Mouse (Mus musculus) bone marrow, adult 2 months (tissue): Measurements from ENCODE around the gene Panx1.

Source experiments
- CTCF ChIP-seq: fragments of 200-500 bp; IDR thresholded peaks from 2 replicates; pipeline ENCODE4 v1.5.1; 2011; ENCODE audit warnings: low read length, control low read depth; ENCODE audit not compliant: control insufficient read depth, insufficient read depth
- POLR2A ChIP-seq: fragments of 200-500 bp; IDR thresholded peaks from 2 replicates; pipeline ENCODE4 v1.6.1; 2011; ENCODE audit warnings: low read depth, mild to moderate bottlenecking, control low read depth, low read length, borderline replicate concordance; ENCODE audit not compliant: control insufficient read depth

DNA sequence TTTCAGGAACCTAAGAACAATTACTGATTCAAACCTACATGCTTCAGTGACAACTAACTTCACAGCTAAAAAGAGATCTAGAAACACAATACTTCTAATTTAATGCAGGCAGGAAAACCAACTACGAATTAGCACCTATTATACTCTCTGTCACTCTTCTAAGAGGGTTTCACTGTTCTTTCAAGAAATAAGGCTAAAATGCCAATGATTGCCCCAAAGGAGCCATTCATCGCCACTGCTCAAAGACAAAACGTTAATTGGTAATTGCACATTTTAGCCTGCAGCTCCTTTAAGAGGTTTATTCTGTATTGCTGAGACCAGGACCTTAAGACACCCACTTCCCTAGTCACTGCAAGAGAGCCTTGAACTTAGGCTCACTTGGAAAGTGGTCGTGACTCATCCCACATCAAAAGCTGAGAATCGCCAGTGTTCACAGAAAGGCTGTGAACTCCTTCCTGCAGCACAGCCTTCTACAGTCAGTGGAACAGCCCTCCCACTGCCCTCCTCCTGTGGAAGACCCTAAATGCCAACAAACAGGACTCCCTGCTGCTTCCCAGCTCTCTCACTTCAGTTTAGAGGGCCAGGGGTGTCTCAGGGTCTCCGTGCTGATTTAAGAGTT lies 42.2 kb downstream of the Panx1 start:
- TF ChIP-seq CTCF (no peak), POLR2A (no peak)
